Mouse (Mus musculus) left cerebral cortex, adult 18-20 months (tissue): Measurements from ENCODE around the gene Nanos1. TPM values are rescaled to one million over a fixed set of nuclear protein-coding genes. Genes with fewer than 3 reads are reported as not detected.

Source experiments
- DNase-seq, 2 experiments: peaks; one replicate each; pipeline ENCODE4 v3.0.0; 2021 to 2022; ENCODE audit warnings: low spot score in 2 of 2, mixed read lengths in 1 of 2
- long read RNA-seq, 2 experiments: library from polyadenylated mRNA; stranded (forward); transcript quantifications; one replicate each; pipeline ENCODE4 v2.0.0; 2021
- total RNA-seq, 2 experiments: library from RNA; stranded (reverse); gene quantifications; 2 replicates each; pipeline ENCODE4 v1.2.3; 2021

Gene Nanos1
- total RNA-seq, result 10 to 100 TPM; 26.5 to 27.0 TPM
- long read RNA-seq, experiment 1, transcript Nanos1-201 (1 exons, 3,928 nt), result major isoform, 35 of 35 reads
- long read RNA-seq, experiment 1, partial matches to known transcripts, result 0 of 35 reads
- long read RNA-seq, experiment 1, other reads (novel, unspliced or antisense), result 0 of 35 reads
- long read RNA-seq, experiment 2, transcript Nanos1-201 (1 exons, 3,928 nt), result major isoform, 20 of 20 reads
- long read RNA-seq, experiment 2, partial matches to known transcripts, result 0 of 20 reads
- long read RNA-seq, experiment 2, other reads (novel, unspliced or antisense), result 0 of 20 reads

GRCm38 (mm10) chr19:60755438-60756191 lies at the start of gene Nanos1:
TSS of gene Nanos1 (plus strand) at chr19:60755987.
- DNase-seq, result peak; percentile 90 to 95

- no peak for DNase-seq
These were observed 46.4 kb upstream of the Nanos1 start for GRCm38 (mm10) chr19:60709193-60709900.

- DNase-seq, result no peak
These were observed 45.6 kb upstream of the Nanos1 start for GRCm38 (mm10) chr19:60710196-60710595.

GRCm38 (mm10) chr19:60712577-60712976 lies 43.2 kb upstream of the Nanos1 start:
- no peak for DNase-seq

- DNase-seq, result no peak
These were observed 39.4 kb upstream of the Nanos1 start for GRCm38 (mm10) chr19:60716381-60716780.

GRCm38 (mm10) chr19:60730281-60730852 lies 25.4 kb upstream of the Nanos1 start:
- peak in 1 of 2 experiments; percentile 36 for DNase-seq

- no peak for DNase-seq
These were observed 24.5 kb upstream of the Nanos1 start for GRCm38 (mm10) chr19:60731299-60731698.

- DNase-seq, result no peak
These were observed 23.8 kb upstream of the Nanos1 start for GRCm38 (mm10) chr19:60731966-60732365.

GRCm38 (mm10) chr19:60740560-60740959 lies 15.2 kb upstream of the Nanos1 start:
- no peak for DNase-seq

- DNase-seq, result no peak
These were observed 11.8 kb upstream of the Nanos1 start for GRCm38 (mm10) chr19:60743767-60744547.

GRCm38 (mm10) chr19:60747801-60748200 lies 8.0 kb upstream of the Nanos1 start:
- no peak for DNase-seq

- peak; percentile 59 to 81 for DNase-seq
These were observed 658 bp downstream of the Nanos1 start for GRCm38 (mm10) chr19:60756192-60757098.

GRCm38 (mm10) chr19:60757099-60757785 lies 1.5 kb downstream of the Nanos1 start:
- DNase-seq, result no peak

- DNase-seq, result no peak
These were observed 3.4 kb downstream of the Nanos1 start for GRCm38 (mm10) chr19:60758896-60759835.

- DNase-seq, result no peak
These were observed 17.6 kb downstream of the Nanos1 start for GRCm38 (mm10) chr19:60773366-60773765.

GRCm38 (mm10) chr19:60782034-60782433 lies 26.2 kb downstream of the Nanos1 start:
- no peak for DNase-seq

GRCm38 (mm10) chr19:60784712-60785111 lies 28.9 kb downstream of the Nanos1 start:
- no peak for DNase-seq
